Mouse (Mus musculus) kidney, embryonic 15.5 days (tissue): ENCODE measurements around the gene A630095E13Rik. TPM values are rescaled to one million over a fixed set of nuclear protein-coding genes. Genes with fewer than 3 reads are reported as not detected.
"Not testable (repeated sequence)": the region's sequence is repeated elsewhere in the genome, so short reads cannot be mapped to it uniquely, and the experiment has no call there.

Source experiments
- ATAC-seq: fragments of 200-750 bp; cut with Nextera tagmentation; replicated peaks from 2 replicates; pipeline ENCODE4 v1.8.0; 2017; ENCODE audit warnings: moderate TSS enrichment; ENCODE audit not compliant: low FRiP score
- H3K27ac ChIP-seq: fragments of 300-500 bp; sonication (generic); 2 replicates; pipeline ENCODE4 v1.5.1; 2015; ENCODE audit warnings: mild to moderate bottlenecking, inconsistent platforms
- H3K27me3 ChIP-seq: fragments of 300-500 bp; sonication (generic); 2 replicates; pipeline ENCODE4 v1.6.1; 2015; ENCODE audit warnings: inconsistent platforms
- H3K36me3 ChIP-seq: fragments of 300-500 bp; sonication (generic); 2 replicates; pipeline ENCODE4 v1.6.1; 2015; ENCODE audit warnings: inconsistent platforms
- H3K4me1 ChIP-seq: fragments of 300-500 bp; sonication (generic); 2 replicates; pipeline ENCODE4 v1.6.1; 2015; ENCODE audit warnings: inconsistent platforms
- H3K4me2 ChIP-seq: fragments of 300-500 bp; sonication (generic); 2 replicates; pipeline ENCODE4 v1.6.1; 2015; ENCODE audit warnings: moderate library complexity, mild to moderate bottlenecking, inconsistent platforms
- H3K4me3 ChIP-seq: fragments of 300-500 bp; sonication (generic); replicated peaks from 2 replicates; pipeline ENCODE4 v1.5.1; 2015; ENCODE audit warnings: mild to moderate bottlenecking, inconsistent platforms
- H3K9ac ChIP-seq: fragments of 300-500 bp; sonication (generic); 2 replicates; pipeline ENCODE4 v1.6.1; 2015; ENCODE audit warnings: mild to moderate bottlenecking, inconsistent platforms
- H3K9me3 ChIP-seq: fragments of 300-500 bp; sonication (generic); replicated peaks from 2 replicates; pipeline ENCODE4 v1.6.1; 2016; ENCODE audit warnings: inconsistent platforms
- WGBS: fragments of 180-500 bp; shearing (Covaris S2); methylation state at CpG from one replicate; pipeline ENCODE4 v1.1.7; 2015; ENCODE audit warnings: mixed read lengths; 5-methylcytosine and 5-hydroxymethylcytosine counted together
- polyA plus RNA-seq: library from polyadenylated mRNA; unstranded; fragments of >200 nt; fragmentation: Nextera tagmentation; extraction: Ambion mirVana; gene quantifications from 2 replicates; pipeline ENCODE4 v1.2.1, GENCODE M21; 2015

The A630095E13Rik gene
- not detected in 2 replicates for polyA plus RNA-seq

- not testable (repeated sequence) for H3K36me3 ChIP-seq, H3K27me3 ChIP-seq, H3K4me2 ChIP-seq, H3K4me3 ChIP-seq, H3K9ac ChIP-seq, H3K27ac ChIP-seq, H3K4me1 ChIP-seq, H3K9me3 ChIP-seq, ATAC-seq
- WGBS: 63% methylated on average over 3 of the region's 3 CpGs
These were observed at the start of gene A630095E13Rik for GRCm38 (mm10) chr9:36643276-36643675. A630095E13Rik (minus strand) TSS chr9:36643376.

- no peaks in the 10 kb centered on the region for H3K36me3 ChIP-seq
- H3K27ac ChIP-seq: no peak within 1 kb of the TSS
- WGBS: 71% methylated on average over 1 of the region's 1 CpGs
- H3K9me3 ChIP-seq: no peaks in the 10 kb centered on the region
- H3K9ac ChIP-seq: no peak within 1 kb of the TSS
- no peak within 1 kb of the TSS for H3K4me3 ChIP-seq
- no peaks in the 10 kb centered on the region for H3K27me3 ChIP-seq
- no peak for ATAC-seq
- H3K4me1 ChIP-seq: no peaks in the 10 kb centered on the region
- no peak within 1 kb of the TSS for H3K4me2 ChIP-seq
These were observed 49.7 kb upstream of the A630095E13Rik start, which contains the start of gene Acrv1 for GRCm38 (mm10) chr9:36692920-36693319. Acrv1 (plus strand) TSS chr9:36693220.

- H3K4me2 ChIP-seq: no peak overlapping the region
- no peak overlapping the region for H3K27ac ChIP-seq
- no peak for ATAC-seq
- no peaks in the 10 kb centered on the region for H3K4me1 ChIP-seq
- no peaks in the 10 kb centered on the region for H3K9me3 ChIP-seq
- H3K36me3 ChIP-seq: no peaks in the 10 kb centered on the region
- H3K27me3 ChIP-seq: no peaks in the 10 kb centered on the region
- no peak overlapping the region for H3K9ac ChIP-seq
- H3K4me3 ChIP-seq: no peak overlapping the region
These were observed 44.2 kb upstream of the A630095E13Rik start for GRCm38 (mm10) chr9:36687329-36687728.

GRCm38 (mm10) chr9:36681424-36681823 lies 38.2 kb upstream of the A630095E13Rik start:
- no peaks in the 10 kb centered on the region for H3K9me3 ChIP-seq
- H3K27me3 ChIP-seq: no peaks in the 10 kb centered on the region
- H3K4me1 ChIP-seq: no peaks in the 10 kb centered on the region
- H3K4me3 ChIP-seq: no peak overlapping the region
- ATAC-seq: no peak
- 46% methylated on average over 2 of the region's 2 CpGs for WGBS
- no peak overlapping the region for H3K4me2 ChIP-seq
- no peak overlapping the region for H3K27ac ChIP-seq
- H3K9ac ChIP-seq: no peak overlapping the region
- no peaks in the 10 kb centered on the region for H3K36me3 ChIP-seq

Other genes starting within 250 kb of the A630095E13Rik start
- not detected in 2 replicates for gene Gm7257, start 211.5 kb downstream of the A630095E13Rik start, polyA plus RNA-seq
- gene Gm9513, start 167.7 kb downstream of the A630095E13Rik start, polyA plus RNA-seq: not detected in 2 replicates
- not detected in 2 replicates for gene Gm5615, start 101.4 kb downstream of the A630095E13Rik start, polyA plus RNA-seq
- gene Gm17689, start 60.7 kb downstream of the A630095E13Rik start, polyA plus RNA-seq: not detected in 2 replicates
- not detected in 2 replicates for gene Acrv1, start 49.8 kb upstream of the A630095E13Rik start, polyA plus RNA-seq
- gene Chek1, start 83.7 kb upstream of the A630095E13Rik start, polyA plus RNA-seq: 37.7 and 38.1 TPM in 2 replicates
- gene Stt3a, start 124.3 kb upstream of the A630095E13Rik start, polyA plus RNA-seq: 288 and 309 TPM in 2 replicates
- 114 and 116 TPM in 2 replicates for gene Ei24, start 154.0 kb upstream of the A630095E13Rik start, polyA plus RNA-seq
- gene Fez1, start 178.5 kb upstream of the A630095E13Rik start, polyA plus RNA-seq: 5.1 and 7.2 TPM in 2 replicates